Comparison of ENCODE assay signal across 19 mouse cellular contexts in genomic region chr17:66879151-66879550, GRCm38 (mm10).
"Had no signal": no experiment of that assay in that cellular context is flagged by ENCODE, and none has a peak within 500 bp of the region (broad histone marks: within the 10 kb centered on the region; RNA-seq: fewer than 3 reads in every experiment).

No protein-coding gene starts in this region.

- H3K27ac ChIP-seq: liver, embryonic 15.5 days; midbrain, embryonic 10.5 days; midbrain, embryonic 13.5 days; midbrain, embryonic 15.5 days; neural tube, embryonic 13.5 days; neural tube, embryonic 15.5 days had no signal

- H3K9me3 ChIP-seq: liver, embryonic 15.5 days; midbrain, embryonic 10.5 days; midbrain, embryonic 13.5 days; midbrain, embryonic 15.5 days; neural tube, embryonic 13.5 days; neural tube, embryonic 15.5 days had no signal

- H3K4me2 ChIP-seq: liver, embryonic 15.5 days; lung, embryonic 14.5 days; midbrain, embryonic 13.5 days; midbrain, embryonic 15.5 days; neural tube, embryonic 13.5 days; neural tube, embryonic 15.5 days had no signal

- ATAC-seq: midbrain, embryonic 13.5 days; midbrain, embryonic 15.5 days had no signal

- H3K9ac ChIP-seq: liver, embryonic 15.5 days; lung, embryonic 14.5 days; midbrain, embryonic 13.5 days; midbrain, embryonic 15.5 days; neural tube, embryonic 13.5 days; neural tube, embryonic 15.5 days had no signal

- H3K4me3 ChIP-seq: liver, embryonic 15.5 days; midbrain, embryonic 10.5 days; midbrain, embryonic 13.5 days; midbrain, embryonic 15.5 days; myocyte; neural tube, embryonic 13.5 days; neural tube, embryonic 15.5 days had no signal

- DNase-seq: lung, adult 18-20 months; lung, embryonic 14.5 days; lung, postnatal 10 days; lung, postnatal 4 days; retina, postnatal 1 day; right cerebral cortex, adult 18-20 months; right cerebral cortex, postnatal 25 days; right cerebral cortex, postnatal 4 days; spleen, adult 18-20 months; thymus, adult 18-20 months; thymus, postnatal 14 days; thymus, postnatal 4 days had no signal

- H3K4me1 ChIP-seq: liver, embryonic 15.5 days; midbrain, embryonic 15.5 days had no signal

- H3K27me3 ChIP-seq: liver, embryonic 15.5 days; midbrain, embryonic 13.5 days; midbrain, embryonic 15.5 days; neural tube, embryonic 13.5 days; neural tube, embryonic 15.5 days had no signal

- H3K36me3 ChIP-seq: liver, embryonic 15.5 days; midbrain, embryonic 10.5 days; midbrain, embryonic 13.5 days; midbrain, embryonic 15.5 days; neural tube, embryonic 13.5 days; neural tube, embryonic 15.5 days had no signal
